Mouse (Mus musculus) limb, embryonic 12.5 days (tissue): Measurements from ENCODE around the gene Defb46. TPM values are rescaled to one million over a fixed set of nuclear protein-coding genes. Genes with fewer than 3 reads are reported as not detected.

Experiments used
- ATAC-seq: fragments of 200-750 bp; cut with Nextera tagmentation; 2 replicates; pipeline ENCODE4 v1.8.0; 2017; ENCODE audit warnings: low read depth, moderate TSS enrichment; ENCODE audit not compliant: insufficient number of reproducible peaks, insufficient read depth, low FRiP score, low TSS enrichment
- H3K27ac ChIP-seq: fragments of 300-500 bp; sonication (generic); 2 replicates; pipeline ENCODE4 v1.5.1; 2016; ENCODE audit warnings: mild to moderate bottlenecking, moderate library complexity
- H3K27me3 ChIP-seq: fragments of 300-500 bp; sonication (generic); 2 replicates; pipeline ENCODE4 v1.6.1; 2016; ENCODE audit warnings: mild to moderate bottlenecking, moderate library complexity
- H3K36me3 ChIP-seq: fragments of 300-500 bp; sonication (generic); 2 replicates; pipeline ENCODE4 v1.6.1; 2016; ENCODE audit warnings: mild to moderate bottlenecking, moderate library complexity
- H3K4me1 ChIP-seq: fragments of 300-500 bp; sonication (generic); replicated peaks from 2 replicates; pipeline ENCODE4 v1.6.1; 2016
- H3K4me2 ChIP-seq: fragments of 300-500 bp; sonication (generic); 2 replicates; pipeline ENCODE4 v1.6.1; 2016; ENCODE audit warnings: mild to moderate bottlenecking, moderate library complexity
- H3K4me3 ChIP-seq: fragments of 300-500 bp; sonication (generic); replicated peaks from 2 replicates; pipeline ENCODE4 v1.5.1; 2016; ENCODE audit warnings: mild to moderate bottlenecking
- H3K9ac ChIP-seq: fragments of 300-500 bp; sonication (generic); replicated peaks from 2 replicates; pipeline ENCODE4 v1.6.1; 2016; ENCODE audit warnings: mild to moderate bottlenecking, moderate library complexity
- H3K9me3 ChIP-seq: fragments of 300-500 bp; sonication (generic); 2 replicates; pipeline ENCODE4 v1.6.1; 2016; ENCODE audit warnings: mild to moderate bottlenecking, moderate library complexity
- WGBS: fragments of 180-500 bp; shearing (Covaris S2); methylation state at CpG from one replicate; pipeline ENCODE4 v1.1.7; 2016; 5-methylcytosine and 5-hydroxymethylcytosine counted together
- polyA plus RNA-seq: library from polyadenylated mRNA; unstranded; fragments of >200 nt; fragmentation: Nextera tagmentation; extraction: Ambion mirVana; gene quantifications from 2 replicates; pipeline ENCODE4 v1.2.1, GENCODE M21; 2016

The Defb46 gene
- polyA plus RNA-seq = not detected in 2 replicates

- H3K9ac ChIP-seq = no peak within 1 kb of the TSS
- H3K4me2 ChIP-seq = no peak within 1 kb of the TSS
- H3K4me3 ChIP-seq = no peak within 1 kb of the TSS
- H3K27me3 ChIP-seq = no peaks in the 10 kb centered on the region
- no peak for ATAC-seq
- H3K27ac ChIP-seq = no peak within 1 kb of the TSS
- H3K4me1 ChIP-seq = no peaks in the 10 kb centered on the region
- H3K36me3 ChIP-seq = no peaks in the 10 kb centered on the region
- WGBS = 75% methylated on average over 2 of the region's 2 CpGs
- 0 out of 2 replicates have a peak, but pooled peaks cover 8% of the 10 kb centered on the region for H3K9me3 ChIP-seq
These were observed at the start of gene Defb46 for GRCm38 (mm10) chr8:19239616-19240015. Gene Defb46, plus strand, starts transcription at chr8:19239916.

DNA sequence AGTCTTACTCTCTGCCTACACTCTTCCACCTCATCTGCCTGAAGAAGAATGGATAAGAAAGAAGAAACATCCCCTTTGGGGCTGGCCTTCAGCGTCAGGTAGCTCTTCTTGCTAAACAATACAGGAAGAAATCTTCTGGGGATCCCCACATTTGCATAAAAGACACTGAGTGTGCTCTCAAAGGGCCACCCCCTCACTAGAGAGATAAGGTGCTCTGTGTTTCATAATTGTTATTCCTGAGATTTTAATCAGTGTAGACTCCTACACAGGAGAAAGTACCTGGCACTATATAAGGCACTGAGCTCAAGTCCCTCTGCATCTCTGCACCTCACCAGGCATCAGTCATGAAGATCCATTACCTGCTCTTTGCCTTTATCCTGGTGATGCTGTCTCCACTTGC, 14.6 kb upstream of the Defb46 start, which contains the start of gene Defb6:
Gene Defb6, plus strand, starts transcription at position 318 of the 400 bp plus-strand sequence.
- 68% methylated on average over 1 of the region's 1 CpGs for WGBS

GRCm38 (mm10) chr8:19238101-19238500, 1.6 kb upstream of the Defb46 start:
- no peak for ATAC-seq
- Histone ChIP-seq H3K9ac (no peak overlapping the region), H3K36me3 (no peaks in the 10 kb centered on the region), H3K4me1 (no peaks in the 10 kb centered on the region), H3K27ac (no peak overlapping the region), H3K27me3 (no peaks in the 10 kb centered on the region), H3K4me2 (no peak overlapping the region), H3K4me3 (no peak overlapping the region), H3K9me3 (0 out of 2 replicates have a peak, but pooled peaks cover 5% of the 10 kb centered on the region)
- WGBS = 73% methylated on average over 1 of the region's 1 CpGs

More for the DNA sequence above, 14.6 kb upstream of the Defb46 start, which contains the start of gene Defb6:
- H3K9ac ChIP-seq = no peak within 1 kb of the TSS
- no peaks in the 10 kb centered on the region for H3K27me3 ChIP-seq
- no peak within 1 kb of the TSS for H3K4me3 ChIP-seq
- no peak for ATAC-seq
- H3K4me2 ChIP-seq = no peak within 1 kb of the TSS
- no peaks in the 10 kb centered on the region for H3K9me3 ChIP-seq
- no peaks in the 10 kb centered on the region for H3K36me3 ChIP-seq
- H3K27ac ChIP-seq = no peak within 1 kb of the TSS
- H3K4me1 ChIP-seq = no peaks in the 10 kb centered on the region

GRCm38 (mm10) chr8:19247280-19247679, 7.6 kb downstream of the Defb46 start, which contains the start of gene Defb5:
Gene Defb5, plus strand, starts transcription at chr8:19247580.
- H3K4me1 ChIP-seq = no peaks in the 10 kb centered on the region
- H3K9me3 ChIP-seq = 0 out of 2 replicates have a peak, but pooled peaks cover 5% of the 10 kb centered on the region
- ATAC-seq = no peak
- no peak within 1 kb of the TSS for H3K4me2 ChIP-seq
- no peak within 1 kb of the TSS for H3K9ac ChIP-seq
- no peaks in the 10 kb centered on the region for H3K27me3 ChIP-seq
- H3K36me3 ChIP-seq = no peaks in the 10 kb centered on the region
- no peak within 1 kb of the TSS for H3K27ac ChIP-seq
- WGBS = 89% methylated on average over 5 of the region's 5 CpGs
- H3K4me3 ChIP-seq = no peak within 1 kb of the TSS

- no peak for ATAC-seq
- Histone ChIP-seq H3K4me2 (no peak overlapping the region), H3K27ac (no peak overlapping the region), H3K36me3 (no peaks in the 10 kb centered on the region), H3K27me3 (no peaks in the 10 kb centered on the region), H3K9ac (no peak overlapping the region), H3K4me3 (no peak overlapping the region), H3K9me3 (0 out of 2 replicates have a peak, but pooled peaks cover 11% of the 10 kb centered on the region), H3K4me1 (no peaks in the 10 kb centered on the region)
These were observed 18.4 kb downstream of the Defb46 start for GRCm38 (mm10) chr8:19258136-19258535.

DNA sequence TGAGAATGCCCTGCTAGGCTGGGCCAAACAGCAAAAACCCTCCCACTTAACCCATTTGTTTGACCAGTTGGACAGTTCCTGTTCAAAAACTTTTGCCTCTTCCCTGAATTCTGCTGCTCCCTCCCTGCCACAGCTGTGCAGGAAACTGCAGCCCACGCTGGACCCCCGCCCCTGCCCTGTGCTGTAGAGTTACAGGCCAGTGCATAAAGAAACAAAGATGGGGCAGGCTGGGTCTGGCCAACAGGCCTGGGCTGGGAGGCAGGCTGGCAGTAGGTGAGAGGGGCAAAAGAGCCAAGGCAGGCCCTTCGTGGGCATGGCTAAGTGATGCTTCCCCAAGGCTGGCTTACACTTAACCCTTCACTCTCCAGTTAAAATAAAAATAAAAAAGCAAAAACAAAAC, 20.0 kb downstream of the Defb46 start:
- Histone ChIP-seq H3K36me3 (no peaks in the 10 kb centered on the region), H3K4me1 (no peaks in the 10 kb centered on the region), H3K27me3 (no peaks in the 10 kb centered on the region), H3K9me3 (0 out of 2 replicates have a peak, but pooled peaks cover 3% of the 10 kb centered on the region), H3K4me2 (no peak overlapping the region), H3K4me3 (no peak overlapping the region), H3K27ac (no peak overlapping the region), H3K9ac (no peak overlapping the region)
- WGBS = 40% methylated on average over 3 of the region's 3 CpGs
- no peak for ATAC-seq

Other genes starting within 250 kb of the Defb46 start
- not detected in 2 replicates for gene Defb37, start 248.9 kb upstream of the Defb46 start, polyA plus RNA-seq
- gene Defb38, start 213.3 kb upstream of the Defb46 start, polyA plus RNA-seq = not detected in 2 replicates
- gene Defb39, start 175.1 kb upstream of the Defb46 start, polyA plus RNA-seq = not detected in 2 replicates
- not detected in 2 replicates for gene Defb12, start 125.1 kb upstream of the Defb46 start, polyA plus RNA-seq
- not detected in 2 replicates for gene Defb34, start 116.2 kb upstream of the Defb46 start, polyA plus RNA-seq
- not detected in 2 replicates for gene Gm45826, start 99.1 kb upstream of the Defb46 start, polyA plus RNA-seq
- not detected in 2 replicates for gene Defb14, start 45.6 kb upstream of the Defb46 start, polyA plus RNA-seq
- not detected in 2 replicates for gene Defb4, start 41.2 kb upstream of the Defb46 start, polyA plus RNA-seq
- not detected in 2 replicates for gene Defb6, start 14.4 kb upstream of the Defb46 start, polyA plus RNA-seq
- gene Defb5, start 7.7 kb downstream of the Defb46 start, polyA plus RNA-seq = not detected in 2 replicates
- not detected in 2 replicates for gene Defb3, start 53.4 kb downstream of the Defb46 start, polyA plus RNA-seq
- gene Defb8, start 207.7 kb downstream of the Defb46 start, polyA plus RNA-seq = not detected in 2 replicates